Comparison of ENCODE assay signal across 16 mouse cellular contexts in the genomic region with DNA sequence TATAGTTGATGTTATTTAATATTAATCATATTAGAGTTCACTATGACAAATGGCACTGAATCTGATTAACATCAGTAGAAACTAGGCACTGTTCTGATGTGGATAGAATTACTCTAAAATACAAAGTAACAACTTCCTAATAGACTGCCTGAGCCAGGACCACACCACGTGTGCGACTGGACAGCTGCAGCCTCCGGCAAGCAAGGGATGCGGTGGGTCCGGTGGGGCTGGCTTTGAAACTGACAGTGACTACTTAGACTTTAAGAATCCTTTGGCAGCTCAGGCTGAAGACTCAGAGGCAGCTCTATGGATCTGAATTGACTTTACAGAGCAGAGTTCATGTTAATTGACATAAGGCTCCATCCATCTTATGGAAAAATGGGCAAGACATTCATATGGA.
DNase-seq lines count a peak whose midpoint lies in the region; ATAC-seq and TF ChIP-seq lines count a peak whose summit lies in the region.
"Had no signal": no experiment of that assay in that cellular context is flagged by ENCODE, and none has a peak within 500 bp of the region (broad histone marks: within the 10 kb centered on the region; RNA-seq: fewer than 3 reads in every experiment).

No protein-coding gene starts in this region.

- no peak for ATAC-seq in liver, embryonic 11.5 days (replicated peaks; ENCODE audit: low FRiP score)
- ATAC-seq in hindbrain, embryonic 13.5 days (ENCODE audit: low FRiP score): no peak
- ATAC-seq: forebrain, embryonic 13.5 days had no signal

- peak overlapping the region; percentile 78 for H3K27ac ChIP-seq in spleen, adult 2 months (ENCODE audit: insufficient read depth, low read length)
- no peak overlapping the region for H3K27ac ChIP-seq in liver, embryonic 11.5 days (ENCODE audit: low read depth, low read length)
- H3K27ac ChIP-seq in limb, embryonic 10.5 days: no peak overlapping the region
- H3K27ac ChIP-seq in hindbrain, embryonic 13.5 days: no peak overlapping the region
- H3K27ac ChIP-seq: forebrain, embryonic 13.5 days; hindbrain, embryonic 15.5 days; limb, embryonic 13.5 days; midbrain, embryonic 12.5 days had no signal

- no peak overlapping the region for H3ac ChIP-seq in myocyte (ENCODE audit: control insufficient read depth, insufficient read length)

- peaks cover 32% of the 10 kb centered on the region for H3K79me2 ChIP-seq in myocyte (ENCODE audit: control insufficient read depth, insufficient read depth)

- H3K27me3 ChIP-seq in spleen, adult 2 months (ENCODE audit: control insufficient read depth, insufficient read depth, low read length): no peaks in the 10 kb centered on the region
- no peaks in the 10 kb centered on the region for H3K27me3 ChIP-seq in liver, embryonic 11.5 days (replicated peaks; ENCODE audit: control insufficient read depth, insufficient read depth, low read length)
- H3K27me3 ChIP-seq in myocyte (ENCODE audit: control insufficient read depth, insufficient read depth, insufficient read length): no peaks in the 10 kb centered on the region
- no peaks in the 10 kb centered on the region for H3K27me3 ChIP-seq in limb, embryonic 10.5 days (ENCODE audit: low read depth, poor library complexity, severe bottlenecking)
- no peaks in the 10 kb centered on the region for H3K27me3 ChIP-seq in hindbrain, embryonic 13.5 days
- H3K27me3 ChIP-seq: forebrain, embryonic 13.5 days; hindbrain, embryonic 15.5 days; limb, embryonic 13.5 days; midbrain, embryonic 12.5 days had no signal

- no peaks in the 10 kb centered on the region for H3K9me3 ChIP-seq in liver, embryonic 11.5 days (ENCODE audit: control insufficient read depth, low read length)
- no peaks in the 10 kb centered on the region for H3K9me3 ChIP-seq in limb, embryonic 10.5 days (replicated peaks)
- no peaks in the 10 kb centered on the region for H3K9me3 ChIP-seq in hindbrain, embryonic 13.5 days
- H3K9me3 ChIP-seq: forebrain, embryonic 13.5 days; hindbrain, embryonic 15.5 days; limb, embryonic 13.5 days; midbrain, embryonic 12.5 days had no signal

- H3K4me2 ChIP-seq in liver, embryonic 11.5 days: peak overlapping the region; percentile 36
- H3K4me2 ChIP-seq in myocyte (ENCODE audit: low read depth): no peak overlapping the region
- no peak overlapping the region for H3K4me2 ChIP-seq in hindbrain, embryonic 13.5 days
- H3K4me2 ChIP-seq: forebrain, embryonic 13.5 days; hindbrain, embryonic 15.5 days; limb, embryonic 13.5 days; midbrain, embryonic 12.5 days had no signal

- no peak for TF ChIP-seq POLR2A in spleen, adult 2 months (IDR thresholded peaks at IDR 0.05; ENCODE audit: low read depth, low read length)
- TF ChIP-seq POLR2A in myocyte (IDR thresholded peaks at IDR 0.05; ENCODE audit: insufficient read length, low read depth): no peak

- TF ChIP-seq CTCF in spleen, adult 2 months (IDR thresholded peaks at IDR 0.05; ENCODE audit: extremely low read depth, insufficient read depth, insufficient read length, insufficient replicate concordance): no peak

- no peak overlapping the region for H3K9ac ChIP-seq in liver, embryonic 11.5 days (ENCODE audit: low read depth, low read length)
- no peak overlapping the region for H3K9ac ChIP-seq in hindbrain, embryonic 13.5 days
- H3K9ac ChIP-seq: forebrain, embryonic 13.5 days; hindbrain, embryonic 15.5 days; limb, embryonic 13.5 days; midbrain, embryonic 12.5 days had no signal

- DNase-seq in gastrocnemius, postnatal 14 days: peak; percentile 69
- no peak for DNase-seq in gastrocnemius, adult 8-10 months (ENCODE audit: low spot score in 2 of 2)
- no peak for DNase-seq in spleen, adult 2 months (ENCODE audit: low read depth in 1 of 2, low spot score in 2 of 2)
- no peak for DNase-seq in spleen, adult 18-20 months
- no peak for DNase-seq in liver, embryonic 11.5 days (ENCODE audit: low spot score)
- DNase-seq in limb, embryonic 10.5 days (ENCODE audit: low spot score): no peak
- DNase-seq: cerebellum, postnatal 10 days; kidney, postnatal 25 days; layer of hippocampus, adult 9-11 months; right cerebral cortex, postnatal 4 days had no signal

- WGBS in spleen, adult 2 months: 22% methylated on average over 5 of the region's 5 CpGs
- 71% methylated on average over 5 of the region's 5 CpGs for WGBS in liver, embryonic 11.5 days
- WGBS in limb, embryonic 10.5 days: 92% methylated on average over 5 of the region's 5 CpGs
- 66% methylated on average over 5 of the region's 5 CpGs for WGBS in hindbrain, embryonic 13.5 days

- H3K36me3 ChIP-seq in spleen, adult 2 months (ENCODE audit: control insufficient read depth, insufficient read depth, low read length): peaks cover 2% of the 10 kb centered on the region
- H3K36me3 ChIP-seq in liver, embryonic 11.5 days (ENCODE audit: control insufficient read depth, insufficient read depth, low read length): no peaks in the 10 kb centered on the region
- H3K36me3 ChIP-seq in myocyte (ENCODE audit: control insufficient read depth, insufficient read depth): no peaks in the 10 kb centered on the region
- H3K36me3 ChIP-seq in limb, embryonic 10.5 days: no peaks in the 10 kb centered on the region
- H3K36me3 ChIP-seq in hindbrain, embryonic 13.5 days: no peaks in the 10 kb centered on the region
- H3K36me3 ChIP-seq: hindbrain, embryonic 15.5 days; midbrain, embryonic 12.5 days had no signal

- intact Hi-C loops in gastrocnemius, postnatal 14 days (cut with DNase I; ENCODE audit: low total_unique reads): no loop called here

- H3K4me3 ChIP-seq in spleen, adult 2 months (ENCODE audit: extremely low read depth, insufficient read depth, insufficient read length): peak overlapping the region; percentile 82
- H3K4me3 ChIP-seq in liver, embryonic 11.5 days (ENCODE audit: low read depth, low read length): no peak overlapping the region
- H3K4me3 ChIP-seq in myocyte: no peak overlapping the region
- H3K4me3 ChIP-seq in limb, embryonic 10.5 days: no peak overlapping the region
- no peak overlapping the region for H3K4me3 ChIP-seq in hindbrain, embryonic 13.5 days
- H3K4me3 ChIP-seq: forebrain, embryonic 13.5 days; hindbrain, embryonic 15.5 days; limb, embryonic 13.5 days; midbrain, embryonic 12.5 days had no signal

- H3K4me1 ChIP-seq in spleen, adult 2 months (ENCODE audit: control insufficient read depth, insufficient read depth, insufficient read length): peaks cover 26% of the 10 kb centered on the region
- H3K4me1 ChIP-seq in liver, embryonic 11.5 days (replicated peaks; ENCODE audit: control insufficient read depth, insufficient read depth, low read length): peaks cover 27% of the 10 kb centered on the region
- peaks cover 35% of the 10 kb centered on the region for H3K4me1 ChIP-seq in limb, embryonic 10.5 days
- peaks cover 15% of the 10 kb centered on the region for H3K4me1 ChIP-seq in hindbrain, embryonic 13.5 days (replicated peaks)

TF ChIP-seq in myocyte, 11 proteins besides CTCF, POLR2A, EP300 and RAD21:
- no peak for TF ChIP-seq USF1 (IDR thresholded peaks at IDR 0.05; ENCODE audit: low read depth)
- TF ChIP-seq MYOG (IDR thresholded peaks at IDR 0.05; ENCODE audit: control insufficient read depth in 1 of 3, insufficient read depth in 1 of 3, insufficient read length in 2 of 3, low read depth in 2 of 3): peak in 2 of 3 experiments; percentile 81 to 82
- peak in 2 of 3 experiments; percentile 72 to 78 for TF ChIP-seq MYOD1 (IDR thresholded peaks at IDR 0.05; ENCODE audit: control insufficient read depth in 1 of 3, insufficient read length in 2 of 3, low read depth in 2 of 3)
